Mouse (Mus musculus): ENCODE data around the gene Fkbp9.

The Fkbp9 gene

DNA sequence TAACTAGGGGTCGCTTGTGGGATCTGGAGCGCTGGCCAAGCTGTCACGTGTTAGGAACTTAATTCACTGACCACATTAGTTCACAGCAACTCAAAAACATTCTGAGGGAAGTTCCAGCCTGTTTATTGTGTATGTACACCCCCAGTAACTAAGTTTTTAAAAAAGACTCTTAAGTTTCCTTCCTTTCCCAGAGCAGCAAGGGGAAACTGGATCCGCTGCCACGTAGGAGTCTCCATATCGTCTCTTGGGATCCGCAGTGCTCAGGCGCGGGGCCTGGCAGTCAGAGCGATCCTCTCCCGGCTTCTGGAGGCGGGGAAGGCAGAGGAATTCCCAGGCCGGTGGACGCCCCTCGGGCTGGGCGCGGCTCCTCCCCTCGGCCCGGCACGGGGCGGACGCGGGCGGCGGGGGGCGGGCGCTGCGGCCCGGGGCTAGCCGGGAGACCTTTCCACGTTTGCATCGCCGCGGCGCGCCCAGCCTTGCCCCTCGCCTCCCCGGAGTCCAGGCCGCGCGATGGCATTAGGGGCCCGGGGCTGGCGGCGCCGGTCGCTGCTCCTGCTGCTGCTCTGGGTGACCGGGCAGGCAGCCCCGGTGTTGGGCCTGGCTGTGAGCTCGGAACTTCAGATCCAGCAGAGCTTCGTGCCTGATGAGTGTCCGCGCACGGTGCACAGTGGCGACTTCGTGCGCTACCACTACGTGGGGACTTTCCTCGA, at the start of gene Fkbp9:
Fkbp9 (plus strand) TSS at position 363 of the 710 bp plus-strand sequence.
- Histone ChIP-seq H3K36me3 (ENCODE audit: control insufficient read depth, insufficient read depth, low read length, poor library complexity, severe bottlenecking) (no peaks in the 10 kb centered on the region), H3K27me3 (ENCODE audit: control insufficient read depth, insufficient read depth, low read length, poor library complexity, severe bottlenecking) (no peaks in the 10 kb centered on the region)
- no peak for DNase-seq (ENCODE audit: low read depth, low spot score)

GRCm38 (mm10) chr6:56783561-56784272, 48.1 kb upstream of the Fkbp9 start:
- Histone ChIP-seq H3K27me3 (ENCODE audit: control insufficient read depth, insufficient read depth, low read length, poor library complexity, severe bottlenecking) (no peaks in the 10 kb centered on the region), H3K36me3 (ENCODE audit: control insufficient read depth, insufficient read depth, low read length, poor library complexity, severe bottlenecking) (peaks cover 12% of the 10 kb centered on the region)
- DNase-seq (ENCODE audit: low read depth, low spot score), result no peak

DNA sequence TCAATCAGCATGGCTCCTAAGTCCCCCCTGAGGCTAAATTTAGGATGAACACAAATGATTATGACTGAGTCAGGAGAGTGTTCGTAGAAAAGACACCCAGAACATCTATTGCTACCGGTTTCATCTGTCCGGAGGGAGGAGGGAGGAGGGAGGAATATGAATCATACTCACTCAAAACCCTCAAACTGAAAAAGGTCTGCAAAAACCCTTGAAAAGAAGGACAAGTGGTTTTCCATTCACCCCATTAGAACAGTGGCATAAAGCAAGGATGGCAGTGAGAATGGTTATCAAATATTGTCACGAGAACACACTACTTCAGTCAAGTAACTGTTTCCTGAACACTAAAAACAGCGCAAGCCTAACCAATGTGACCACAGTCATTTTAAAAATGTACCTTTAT, 46.8 kb upstream of the Fkbp9 start:
- no peak for DNase-seq (ENCODE audit: low read depth, low spot score)
- Histone ChIP-seq H3K27me3 (ENCODE audit: control insufficient read depth, insufficient read depth, low read length, poor library complexity, severe bottlenecking) (no peaks in the 10 kb centered on the region), H3K36me3 (ENCODE audit: control insufficient read depth, insufficient read depth, low read length, poor library complexity, severe bottlenecking) (peaks cover 14% of the 10 kb centered on the region)

DNA sequence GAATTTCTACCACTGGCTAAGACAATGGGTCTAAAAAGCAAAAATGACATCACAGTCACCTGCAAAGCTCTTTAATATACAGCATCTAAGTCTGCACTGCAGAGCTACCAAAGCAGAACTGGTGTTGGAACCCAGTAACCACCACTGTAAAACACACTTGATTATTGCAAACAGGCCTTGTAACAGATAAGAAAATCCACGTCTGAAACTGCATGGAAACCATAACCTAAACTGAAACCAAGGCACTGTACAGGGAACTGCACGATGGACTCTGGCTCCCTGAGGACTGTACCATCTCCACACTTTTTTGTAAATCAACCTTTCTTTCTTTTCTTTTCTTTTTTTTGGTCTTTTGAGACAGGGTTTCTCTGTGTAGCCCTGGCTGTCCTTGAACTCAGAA, 44.2 kb upstream of the Fkbp9 start:
- no peak for DNase-seq (ENCODE audit: low read depth, low spot score)
- peaks cover 3% of the 10 kb centered on the region; the same call in 1 of the 2 replicates for H3K36me3 ChIP-seq (ENCODE audit: control insufficient read depth, insufficient read depth, low read length, poor library complexity, severe bottlenecking)
- H3K27me3 ChIP-seq (ENCODE audit: control insufficient read depth, insufficient read depth, low read length, poor library complexity, severe bottlenecking), result no peaks in the 10 kb centered on the region

- Histone ChIP-seq H3K27me3 (ENCODE audit: control insufficient read depth, insufficient read depth, low read length, poor library complexity, severe bottlenecking) (no peaks in the 10 kb centered on the region), H3K36me3 (ENCODE audit: control insufficient read depth, insufficient read depth, low read length, poor library complexity, severe bottlenecking) (peaks cover 3% of the 10 kb centered on the region; the same call in 1 of the 2 replicates)
- no peak for DNase-seq (ENCODE audit: low read depth, low spot score)
These were observed 42.5 kb upstream of the Fkbp9 start for GRCm38 (mm10) chr6:56789336-56789735.

- no peaks in the 10 kb centered on the region for H3K27me3 ChIP-seq (ENCODE audit: control insufficient read depth, insufficient read depth, low read length, poor library complexity, severe bottlenecking)
- H3K36me3 ChIP-seq (ENCODE audit: control insufficient read depth, insufficient read depth, low read length, poor library complexity, severe bottlenecking), result no peaks in the 10 kb centered on the region
- DNase-seq (ENCODE audit: low read depth, low spot score), result no peak
These were observed 37.0 kb upstream of the Fkbp9 start for GRCm38 (mm10) chr6:56794834-56795233.

DNA sequence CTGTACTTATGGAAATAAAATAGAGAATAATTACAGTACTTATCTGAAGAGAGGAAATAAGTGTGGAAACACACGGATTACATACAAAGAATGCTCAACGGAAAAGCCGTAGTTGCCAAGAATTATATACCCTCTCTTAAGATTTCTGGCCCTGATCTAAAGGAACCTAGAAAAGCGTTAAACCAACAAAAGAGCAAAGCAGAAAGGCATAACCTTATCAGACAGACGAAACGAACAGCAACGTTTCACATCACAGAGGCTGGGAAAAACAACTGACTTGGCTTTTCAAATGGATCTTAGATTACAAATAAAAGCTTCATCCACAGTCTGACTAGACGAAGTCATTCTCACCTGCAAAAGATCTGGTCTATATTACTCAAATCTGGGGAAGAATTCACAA, 35.6 kb upstream of the Fkbp9 start:
- DNase-seq (ENCODE audit: low read depth, low spot score), result no peak
- Histone ChIP-seq H3K27me3 (ENCODE audit: control insufficient read depth, insufficient read depth, low read length, poor library complexity, severe bottlenecking) (no peaks in the 10 kb centered on the region), H3K36me3 (ENCODE audit: control insufficient read depth, insufficient read depth, low read length, poor library complexity, severe bottlenecking) (no peaks in the 10 kb centered on the region)

GRCm38 (mm10) chr6:56796668-56797141, 35.2 kb upstream of the Fkbp9 start:
- peak; percentile 63 for DNase-seq (ENCODE audit: low read depth, low spot score)
- no peaks in the 10 kb centered on the region for H3K27me3 ChIP-seq (ENCODE audit: control insufficient read depth, insufficient read depth, low read length, poor library complexity, severe bottlenecking)

DNA sequence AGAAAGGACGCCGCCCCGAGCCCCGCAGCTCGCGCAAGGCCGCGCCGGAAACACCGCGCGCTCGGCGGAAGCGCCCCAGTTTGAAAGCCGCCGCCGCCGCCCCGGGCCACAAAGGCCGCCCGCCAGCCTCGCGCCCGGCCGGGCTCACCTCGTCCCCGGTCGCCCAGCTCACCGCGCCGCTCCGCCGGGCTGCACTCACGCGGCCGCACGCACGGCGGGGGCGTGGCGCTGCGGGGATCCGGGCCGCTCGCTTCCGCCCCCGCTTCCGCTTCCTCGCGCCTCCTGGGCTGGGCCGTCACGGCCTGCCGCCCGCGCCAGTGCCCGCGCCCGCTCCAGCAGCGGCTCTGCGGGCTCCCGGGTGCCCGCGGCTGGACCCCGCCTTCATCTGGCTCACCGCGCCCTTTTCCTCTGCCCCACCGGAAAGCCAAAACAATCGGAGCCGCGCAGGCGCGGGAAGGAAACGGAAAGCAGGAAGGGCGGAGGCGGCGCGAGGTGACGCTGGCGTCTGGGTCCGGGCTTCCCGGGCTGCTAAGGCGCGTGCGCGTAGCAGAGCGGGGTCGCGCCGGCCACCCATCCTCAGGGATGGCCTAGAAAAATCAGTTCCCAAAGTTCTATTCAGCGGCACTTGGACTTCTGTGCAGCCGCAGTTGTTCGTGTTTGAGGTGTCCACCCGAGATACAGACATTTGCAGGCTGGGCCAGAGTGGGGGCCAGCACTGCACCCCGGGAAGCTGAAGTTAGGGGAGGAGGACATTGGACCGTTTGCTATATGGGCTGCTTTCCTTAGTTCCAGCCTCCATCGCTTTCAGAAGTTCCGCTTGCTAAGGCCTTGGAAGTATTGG, 34.3 kb upstream of the Fkbp9 start, which contains the start of gene Kbtbd2:
Kbtbd2 (minus strand) TSS at position 503 of the 841 bp plus-strand sequence.
- H3K27me3 ChIP-seq (ENCODE audit: control insufficient read depth, insufficient read depth, low read length, poor library complexity, severe bottlenecking), result no peaks in the 10 kb centered on the region
- peak; percentile 93 for DNase-seq (ENCODE audit: low read depth, low spot score)
- H3K36me3 ChIP-seq (ENCODE audit: control insufficient read depth, insufficient read depth, low read length, poor library complexity, severe bottlenecking), result no peaks in the 10 kb centered on the region

More at GRCm38 (mm10) chr6:56796668-56797141, 35.2 kb upstream of the Fkbp9 start:
- H3K36me3 ChIP-seq (ENCODE audit: control insufficient read depth, insufficient read depth, low read length, poor library complexity, severe bottlenecking), result no peaks in the 10 kb centered on the region

DNA sequence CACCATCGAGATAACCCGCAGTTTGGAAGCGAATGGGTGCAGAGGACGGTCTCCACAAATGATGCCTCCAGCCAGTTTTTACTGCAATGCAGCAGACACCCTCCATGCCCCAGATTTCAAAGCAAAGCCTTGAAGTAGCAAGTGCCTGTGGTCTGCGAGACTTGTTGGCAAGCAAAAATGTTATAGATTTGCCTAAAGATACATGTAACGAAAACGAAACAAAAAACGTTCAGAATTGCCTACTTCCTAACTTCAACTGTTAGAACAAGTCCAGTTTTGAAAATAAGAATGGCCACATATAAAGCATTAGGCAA, 33.8 kb upstream of the Fkbp9 start:
- peak; percentile 50 for DNase-seq (ENCODE audit: low read depth, low spot score)
- no peaks in the 10 kb centered on the region for H3K36me3 ChIP-seq (ENCODE audit: control insufficient read depth, insufficient read depth, low read length, poor library complexity, severe bottlenecking)
- H3K27me3 ChIP-seq (ENCODE audit: control insufficient read depth, insufficient read depth, low read length, poor library complexity, severe bottlenecking), result no peaks in the 10 kb centered on the region

GRCm38 (mm10) chr6:56805026-56805425, 26.8 kb upstream of the Fkbp9 start:
- no peak for DNase-seq (ENCODE audit: low read depth, low spot score)
- Histone ChIP-seq H3K36me3 (ENCODE audit: control insufficient read depth, insufficient read depth, low read length, poor library complexity, severe bottlenecking) (no peaks in the 10 kb centered on the region), H3K27me3 (ENCODE audit: control insufficient read depth, insufficient read depth, low read length, poor library complexity, severe bottlenecking) (no peaks in the 10 kb centered on the region)

- H3K36me3 ChIP-seq (ENCODE audit: control insufficient read depth, insufficient read depth, low read length, poor library complexity, severe bottlenecking), result no peaks in the 10 kb centered on the region
- no peak for DNase-seq (ENCODE audit: low read depth, low spot score)
These were observed 25.7 kb upstream of the Fkbp9 start for GRCm38 (mm10) chr6:56806195-56806594.

GRCm38 (mm10) chr6:56808656-56809055, 23.2 kb upstream of the Fkbp9 start:
- DNase-seq (ENCODE audit: low read depth, low spot score), result peak; percentile 81
- H3K36me3 ChIP-seq (ENCODE audit: control insufficient read depth, insufficient read depth, low read length, poor library complexity, severe bottlenecking), result no peaks in the 10 kb centered on the region
- no peaks in the 10 kb centered on the region for H3K27me3 ChIP-seq (ENCODE audit: control insufficient read depth, insufficient read depth, low read length, poor library complexity, severe bottlenecking)

More at GRCm38 (mm10) chr6:56806195-56806594, 25.7 kb upstream of the Fkbp9 start:
- no peaks in the 10 kb centered on the region for H3K27me3 ChIP-seq (ENCODE audit: control insufficient read depth, insufficient read depth, low read length, poor library complexity, severe bottlenecking)

GRCm38 (mm10) chr6:56813332-56813731, 18.5 kb upstream of the Fkbp9 start:
- Histone ChIP-seq H3K27me3 (ENCODE audit: control insufficient read depth, insufficient read depth, low read length, poor library complexity, severe bottlenecking) (no peaks in the 10 kb centered on the region), H3K36me3 (ENCODE audit: control insufficient read depth, insufficient read depth, low read length, poor library complexity, severe bottlenecking) (no peaks in the 10 kb centered on the region)
- DNase-seq (ENCODE audit: low read depth, low spot score), result no peak
